Mouse (Mus musculus) E14TG2a.4 (cell line): ENCODE results near the gene Map3k3.

ENCODE experiments used
- H3K27me3 ChIP-seq: 2 replicates; pipeline ENCODE4 v1.6.1; 2014; ENCODE audit warnings: low read length, control low read depth; ENCODE audit not compliant: insufficient read depth
- H3K36me3 ChIP-seq: 2 replicates; pipeline ENCODE4 v1.6.1; 2014; ENCODE audit warnings: low read length, control low read depth; ENCODE audit not compliant: insufficient read depth
- H3K4me1 ChIP-seq: replicated peaks from 2 replicates; pipeline ENCODE4 v1.6.1; 2014; ENCODE audit warnings: low read depth, low read length, control low read depth
- H3K4me3 ChIP-seq: replicated peaks from 2 replicates; pipeline ENCODE4 v1.5.1; 2014; ENCODE audit warnings: mild to moderate bottlenecking, low read length
- H3K9me3 ChIP-seq: 2 replicates; pipeline ENCODE4 v1.6.1; 2014; ENCODE audit warnings: low read length, control low read depth
- CTCF ChIP-seq: conservative IDR thresholded peaks from 2 replicates; pipeline ENCODE4 v1.5.1; 2014; ENCODE audit warnings: low read length
- NANOG ChIP-seq: IDR thresholded peaks from 2 replicates; pipeline ENCODE4 v1.6.1; 2014; ENCODE audit warnings: borderline replicate concordance, low read length, mixed read lengths
- POU5F1 ChIP-seq: IDR thresholded peaks from 2 replicates; pipeline ENCODE4 v1.6.1; 2014; ENCODE audit warnings: low read length, borderline replicate concordance

The Map3k3 gene

DNA sequence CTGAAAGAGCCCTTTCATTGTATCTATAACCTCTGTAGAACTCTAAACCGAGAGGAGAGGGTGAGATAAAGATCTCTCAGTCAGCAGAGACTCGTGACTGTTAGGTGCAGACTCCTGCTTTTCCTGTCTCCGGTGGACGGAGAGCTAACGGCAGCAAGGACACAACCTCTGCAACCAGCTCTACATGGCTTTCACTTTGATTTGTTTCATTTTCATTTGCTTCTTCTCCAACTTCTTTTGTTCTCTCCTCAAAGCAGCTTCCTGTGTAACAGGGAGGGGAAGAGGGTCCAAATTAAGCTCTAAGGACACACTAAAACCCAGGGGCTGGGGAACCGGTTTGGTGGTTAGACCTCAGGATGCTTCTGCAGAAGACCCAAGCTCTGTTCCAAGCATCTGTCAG lies 116.3 kb downstream of the Map3k3 start:
- Histone ChIP-seq H3K9me3 (no peaks in the 10 kb centered on the region), H3K27me3 (no peaks in the 10 kb centered on the region), H3K4me1 (no peaks in the 10 kb centered on the region; the same call in 1 of the 2 replicates), H3K36me3 (peaks cover 86% of the 10 kb centered on the region), H3K4me3 (no peak overlapping the region)
- TF ChIP-seq POU5F1 (no peak), NANOG (no peak), CTCF (no peak)

DNA sequence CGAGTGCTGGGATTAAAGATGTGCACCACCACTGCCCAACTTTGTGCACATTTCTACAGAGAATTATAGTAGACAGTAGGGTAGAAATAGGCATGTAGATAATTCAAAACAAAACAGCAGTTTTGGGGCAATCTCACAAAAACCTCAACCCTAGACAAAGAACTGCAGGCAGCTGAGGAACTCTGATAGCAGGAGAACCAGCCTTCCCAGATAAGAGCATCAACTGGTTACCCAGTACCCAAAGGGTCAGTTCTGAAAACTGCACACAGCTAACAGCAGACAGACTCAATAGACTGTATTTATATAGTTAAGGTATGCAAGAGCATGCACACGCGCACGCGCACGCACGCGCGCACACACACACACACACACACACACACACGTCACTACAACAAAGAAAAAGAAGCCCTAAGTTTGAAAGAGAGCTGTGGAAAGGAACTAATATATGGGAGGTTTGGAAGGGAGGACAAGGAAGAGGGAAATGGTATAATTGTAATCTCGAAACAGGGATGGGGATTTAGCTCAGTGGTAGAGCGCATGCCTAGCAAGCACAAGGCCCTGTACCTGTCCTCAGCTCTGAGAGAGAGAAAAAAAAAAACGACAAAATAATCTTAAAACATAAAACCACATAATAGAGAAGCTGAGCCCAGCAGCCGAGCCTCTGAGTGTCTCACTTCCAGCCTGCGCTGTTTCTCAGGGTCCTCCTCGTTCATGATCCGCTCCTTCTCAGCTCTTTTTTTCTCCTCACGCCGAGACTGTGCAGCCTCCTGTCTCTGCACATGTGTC lies 117.1 kb downstream of the Map3k3 start:
- Histone ChIP-seq H3K27me3 (no peaks in the 10 kb centered on the region), H3K9me3 (no peaks in the 10 kb centered on the region), H3K36me3 (peaks cover 90% of the 10 kb centered on the region), H3K4me3 (no peak overlapping the region), H3K4me1 (no peaks in the 10 kb centered on the region; the same call in 1 of the 2 replicates)
- TF ChIP-seq NANOG: no peak
- no peak for TF ChIP-seq POU5F1
- no peak for TF ChIP-seq CTCF

DNA sequence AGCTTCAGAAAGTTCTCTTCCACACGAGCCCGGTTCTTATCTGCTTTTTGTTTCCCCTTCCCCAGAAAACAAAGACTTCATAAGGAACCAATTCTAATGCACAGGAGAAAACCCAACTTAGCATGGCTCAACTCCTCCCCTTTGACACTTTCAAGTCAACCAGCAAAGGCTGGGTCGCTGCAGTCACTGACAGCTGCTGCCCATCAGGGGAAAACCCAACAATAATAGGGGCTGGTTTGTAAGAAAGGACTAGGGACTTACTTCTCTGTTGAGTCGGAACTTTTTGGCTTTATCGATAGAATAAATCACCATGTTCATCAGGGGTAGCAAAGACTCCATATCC lies 117.7 kb downstream of the Map3k3 start, which contains the start of gene Strada:
Gene Strada (minus strand): TSS at position 46 of the 343 bp plus-strand sequence.
- H3K27me3 ChIP-seq: no peaks in the 10 kb centered on the region

More for the DNA sequence above, 117.7 kb downstream of the Map3k3 start, which contains the start of gene Strada:
- Histone ChIP-seq H3K4me1 (no peaks in the 10 kb centered on the region; the same call in 1 of the 2 replicates), H3K4me3 (no peak within 1 kb of the TSS), H3K36me3 (peaks cover 91% of the 10 kb centered on the region), H3K9me3 (no peaks in the 10 kb centered on the region)
- TF ChIP-seq POU5F1: no peak
- no peak for TF ChIP-seq NANOG
- TF ChIP-seq CTCF: no peak
